Mouse (Mus musculus): ENCODE results near the gene Gng10. TPM values are rescaled to one million over a fixed set of nuclear protein-coding genes. Genes with fewer than 3 reads are reported as not detected.

Gng10 gene
- total RNA-seq (2023), result 60.6 and 65.0 TPM in 2 replicates

GRCm38 (mm10) chr4:59034918-59035785 lies at the start of gene Gng10:
Gng10 (plus strand) TSS chr4:59035088.

GRCm38 (mm10) chr4:58986540-58987190 lies 48.2 kb upstream of the Gng10 start, which contains the start of gene Ptgr1:
Ptgr1 (minus strand) TSS chr4:58987119.

GRCm38 (mm10) chr4:58994762-58995161 lies 40.1 kb upstream of the Gng10 start, which contains the start of gene Dnajc25:
Dnajc25 (plus strand) TSS chr4:58995062.

GRCm38 (mm10) chr4:59002948-59003805 lies 31.7 kb upstream of the Gng10 start, which contains the start of gene Gm20503:
Gm20503 (plus strand) TSS chr4:59003210.

Other genes starting within 250 kb of the Gng10 start
- gene Olfr267, start 247.4 kb upstream of the Gng10 start, total RNA-seq (2023), result not detected in 2 replicates
- gene Ecpas, start 122.3 kb upstream of the Gng10 start, total RNA-seq (2023), result 78.2 and 104 TPM in 2 replicates
- not detected in 2 replicates for gene Zkscan16, start 91.5 kb upstream of the Gng10 start, total RNA-seq (2023)
- gene Ptgr1, start 48.0 kb upstream of the Gng10 start, total RNA-seq (2023), result 18.2 and 21.9 TPM in 2 replicates
- 6.0 and 6.5 TPM in 2 replicates for gene Dnajc25, start 40.0 kb upstream of the Gng10 start, total RNA-seq (2023)
- gene Gm20503, start 31.9 kb upstream of the Gng10 start, total RNA-seq (2023), result 4.4 TPM in 1 of 2 replicates, not detected in the other
- not detected in 2 replicates for gene AI481877, start 103.9 kb downstream of the Gng10 start, total RNA-seq (2023)
- gene Ugcg, start 154.2 kb downstream of the Gng10 start, total RNA-seq (2023), result 27.3 and 27.8 TPM in 2 replicates